Mouse (Mus musculus) CD4-positive naive resting alpha-beta T cell, adult 76 days (primary cell): Measurements from ENCODE around the gene Gm10775. TPM values are rescaled to one million over a fixed set of nuclear protein-coding genes. Genes with fewer than 3 reads are reported as not detected.

Source experiments
- total RNA-seq: library from RNA; stranded (reverse); gene quantifications from one replicate; pipeline ENCODE4 v1.2.4, GENCODE M21; 2023

Gm10775 gene
- total RNA-seq = not detected

GRCm38 (mm10) chr13:65259239-65259638 lies at the start of gene Gm10775:
Gene Gm10775, plus strand, starts transcription at chr13:65259539.

GRCm38 (mm10) chr13:65278383-65279341 lies 19.3 kb downstream of the Gm10775 start, which contains the start of gene Zfp369:
Gene Zfp369, plus strand, starts transcription at chr13:65278814.

Other genes with a start within 250 kb of the Gm10775 start
- gene Spata31d1c, start 226.5 kb upstream of the Gm10775 start, total RNA-seq = not detected
- not detected for gene Prss47, start 206.8 kb upstream of the Gm10775 start, total RNA-seq
- 39.5 TPM for gene Mfsd14b, start 146.6 kb upstream of the Gm10775 start, total RNA-seq
- not detected for gene Olfr465-ps1, start 121.5 kb upstream of the Gm10775 start, total RNA-seq
- gene Olfr466, start 109.3 kb upstream of the Gm10775 start, total RNA-seq = not detected
- gene Nlrp4f, start 53.6 kb upstream of the Gm10775 start, total RNA-seq = not detected
- 53.0 TPM for gene Zfp369, start 19.3 kb downstream of the Gm10775 start, total RNA-seq